19 mouse cellular contexts compared by ENCODE assay signal in genomic region chr16:9823686-9824085, GRCm38 (mm10).
DNase-seq lines count a peak whose midpoint lies in the region; TF ChIP-seq lines count a peak whose summit lies in the region.
"Had no signal": no experiment of that assay in that cellular context is flagged by ENCODE, and none has a peak within 500 bp of the region (broad histone marks: within the 10 kb centered on the region; RNA-seq: fewer than 3 reads in every experiment).

No protein-coding gene starts in this region.

- peaks cover 7% of the 10 kb centered on the region for H3K4me1 ChIP-seq in olfactory bulb, adult 2 months (ENCODE audit: control insufficient read depth, insufficient read depth, low read length)
- H3K4me1 ChIP-seq: embryonic facial prominence, embryonic 10.5 days; embryonic facial prominence, embryonic 12.5 days; forebrain, embryonic 13.5 days; forebrain, embryonic 15.5 days had no signal

- TF ChIP-seq POLR2A in olfactory bulb, adult 2 months (IDR thresholded peaks at IDR 0.05; ENCODE audit: insufficient read depth, low read depth, low read length), result no peak

- no peak for TF ChIP-seq CTCF in left cerebral cortex, adult 2 months (IDR thresholded peaks at IDR 0.05)
- no peak for TF ChIP-seq CTCF in olfactory bulb, adult 2 months (IDR thresholded peaks at IDR 0.05; ENCODE audit: insufficient read depth, low read depth, low read length)

- H3K27ac ChIP-seq in left cerebral cortex, adult 2 months, result peak overlapping the region; percentile 86
- H3K27ac ChIP-seq in olfactory bulb, adult 2 months (ENCODE audit: insufficient read depth, low read depth, low read length), result 0 out of 2 replicates have a peak overlapping the region, but pooled peaks have one; percentile 39
- H3K27ac ChIP-seq: embryonic facial prominence, embryonic 10.5 days; embryonic facial prominence, embryonic 12.5 days; forebrain, embryonic 13.5 days; forebrain, embryonic 15.5 days had no signal

- intact Hi-C loops in heart, postnatal 10 days (cut with DNase I), result no loop called here
- intact Hi-C loops in left cerebral cortex, adult 2 months (cut with DNase I), result no loop called here

- H3K4me3 ChIP-seq in left cerebral cortex, adult 2 months, result no peak overlapping the region
- no peak overlapping the region for H3K4me3 ChIP-seq in olfactory bulb, adult 2 months (ENCODE audit: insufficient read depth, low read depth, low read length)
- H3K4me3 ChIP-seq: embryonic facial prominence, embryonic 10.5 days; embryonic facial prominence, embryonic 12.5 days; forebrain, embryonic 13.5 days; forebrain, embryonic 15.5 days had no signal

- DNase-seq in heart, adult 11 months, result peak; percentile 56
- DNase-seq in heart, postnatal 10 days, result no peak
- no peak for DNase-seq in left cerebral cortex, adult 2 months (ENCODE audit: extremely low spot score in 1 of 2, low spot score in 2 of 2)
- no peak for DNase-seq in left cerebral cortex, adult 8-10 months (ENCODE audit: low spot score in 2 of 2)
- DNase-seq in brain, adult 2 months (ENCODE audit: low read depth, low spot score), result peak; percentile 56
- no peak for DNase-seq in spleen, adult 18-20 months
- DNase-seq: adrenal gland, adult 2 months; adrenal gland, postnatal 10 days; adrenal gland, postnatal 25 days; cerebellum, adult 11-12 months; cerebellum, adult 2 months; cerebellum, adult 9-10 months; cerebellum, postnatal 10 days; cerebellum, postnatal 25 days had no signal

Comparison
In these comparisons a context has a peak if more than half of its experiments do, and no peak if none do; other contexts are left out.
1. DNase-seq: peak in heart, adult 11 months (single experiment) and brain, adult 2 months (single experiment); none in heart, postnatal 10 days (0 of 2), left cerebral cortex, adult 2 months (0 of 2), left cerebral cortex, adult 8-10 months (0 of 2) and spleen, adult 18-20 months (0 of 2).